In genomic region chr9:109107341-109107740, GRCm38 (mm10) we compare ENCODE assay signal across 13 mouse cellular contexts. TPM values are rescaled to one million over a fixed set of nuclear protein-coding genes. Genes with fewer than 3 reads are reported as not detected.
"Had no signal": no experiment of that assay in that cellular context is flagged by ENCODE, and none has a peak within 500 bp of the region (broad histone marks: within the 10 kb centered on the region; RNA-seq: fewer than 3 reads in every experiment).

No protein-coding gene starts in this region.

- H3K4me3 ChIP-seq: left cerebral cortex, adult 2 months; midbrain, embryonic 12.5 days; midbrain, embryonic 15.5 days had no signal

- ATAC-seq: intestine, postnatal 0 days; liver, postnatal 0 days; lung, postnatal 0 days; midbrain, embryonic 15.5 days had no signal

- H3K27me3 ChIP-seq: midbrain, embryonic 12.5 days; midbrain, embryonic 15.5 days had no signal

- H3K9me3 ChIP-seq: midbrain, embryonic 12.5 days; midbrain, embryonic 15.5 days had no signal

- H3K9ac ChIP-seq: liver, embryonic 14.5 days; liver, postnatal 0 days; lung, embryonic 14.5 days; midbrain, embryonic 12.5 days; midbrain, embryonic 15.5 days had no signal

- H3K27ac ChIP-seq: left cerebral cortex, adult 2 months; liver, embryonic 14.5 days; macrophage; midbrain, embryonic 12.5 days; midbrain, embryonic 15.5 days had no signal

- H3K4me2 ChIP-seq: lung, embryonic 14.5 days; midbrain, embryonic 12.5 days; midbrain, embryonic 15.5 days had no signal

- DNase-seq: kidney, postnatal 25 days; layer of hippocampus, postnatal 36 days; liver, postnatal 0 days; lung, embryonic 14.5 days; thymus, adult 18-20 months; thymus, postnatal 36 days had no signal

RNA-seq across cellular contexts. Expression of gene Plxnb1, which starts 12.2 kb away (rescaled TPM):
- polyA plus RNA-seq: macrophage had no signal
